Mouse (Mus musculus) midbrain, embryonic 11.5 days (tissue): ENCODE results near the gene Trim40. TPM values are rescaled to one million over a fixed set of nuclear protein-coding genes. Genes with fewer than 3 reads are reported as not detected.

Experiments used
- ATAC-seq: fragments of 200-750 bp; cut with Nextera tagmentation; 2 replicates; pipeline ENCODE4 v1.8.0; 2017; ENCODE audit warnings: moderate TSS enrichment, moderate library complexity; ENCODE audit not compliant: low FRiP score
- DNase-seq: peaks from one replicate; pipeline ENCODE4 v3.0.0; 2015; ENCODE audit warnings: low spot score; ENCODE audit errors: missing footprints
- H3K27ac ChIP-seq: fragments of 300-500 bp; sonication (generic); 2 replicates; pipeline ENCODE4 v1.5.1; 2014; ENCODE audit warnings: low read depth, low read length
- H3K27me3 ChIP-seq: fragments of 300-500 bp; sonication (generic); 2 replicates; pipeline ENCODE4 v1.6.1; 2014; ENCODE audit warnings: mild to moderate bottlenecking, low read length, moderate library complexity, mixed read lengths; ENCODE audit not compliant: control insufficient read depth, insufficient read depth
- H3K36me3 ChIP-seq: fragments of 300-500 bp; sonication (generic); 2 replicates; pipeline ENCODE4 v1.6.1; 2014; ENCODE audit warnings: mild to moderate bottlenecking, low read length, moderate library complexity, mixed read lengths; ENCODE audit not compliant: control insufficient read depth, insufficient read depth
- H3K4me1 ChIP-seq: fragments of 300-500 bp; sonication (generic); 2 replicates; pipeline ENCODE4 v1.6.1; 2014; ENCODE audit warnings: low read length; ENCODE audit not compliant: control insufficient read depth, insufficient read depth
- H3K4me2 ChIP-seq: fragments of 300-500 bp; sonication (generic); 2 replicates; pipeline ENCODE4 v1.6.1; 2014; ENCODE audit warnings: mild to moderate bottlenecking, moderate library complexity
- H3K4me3 ChIP-seq: fragments of 300-500 bp; sonication (generic); 2 replicates; pipeline ENCODE4 v1.5.1; 2014; ENCODE audit warnings: low read depth, low read length
- H3K9ac ChIP-seq: fragments of 300-500 bp; sonication (generic); 2 replicates; pipeline ENCODE4 v1.6.1; 2014; ENCODE audit warnings: low read length
- H3K9me3 ChIP-seq: fragments of 300-500 bp; sonication (generic); 2 replicates; pipeline ENCODE4 v1.6.1; 2016; ENCODE audit warnings: low read length; ENCODE audit not compliant: control insufficient read depth
- WGBS: fragments of 180-500 bp; shearing (Covaris S2); extraction: QIAGEN DNeasy Blood & Tissue Kit; methylation state at CpG from one replicate; pipeline ENCODE4 v1.1.7; 2014; 5-methylcytosine and 5-hydroxymethylcytosine counted together
- polyA plus RNA-seq: library from polyadenylated mRNA; unstranded; fragments of >200 nt; fragmentation: Nextera tagmentation; extraction: Ambion mirVana; gene quantifications from 2 replicates; pipeline ENCODE4 v1.2.1, GENCODE M21; 2014

Gene Trim40
- polyA plus RNA-seq: not detected in 2 replicates

DNA sequence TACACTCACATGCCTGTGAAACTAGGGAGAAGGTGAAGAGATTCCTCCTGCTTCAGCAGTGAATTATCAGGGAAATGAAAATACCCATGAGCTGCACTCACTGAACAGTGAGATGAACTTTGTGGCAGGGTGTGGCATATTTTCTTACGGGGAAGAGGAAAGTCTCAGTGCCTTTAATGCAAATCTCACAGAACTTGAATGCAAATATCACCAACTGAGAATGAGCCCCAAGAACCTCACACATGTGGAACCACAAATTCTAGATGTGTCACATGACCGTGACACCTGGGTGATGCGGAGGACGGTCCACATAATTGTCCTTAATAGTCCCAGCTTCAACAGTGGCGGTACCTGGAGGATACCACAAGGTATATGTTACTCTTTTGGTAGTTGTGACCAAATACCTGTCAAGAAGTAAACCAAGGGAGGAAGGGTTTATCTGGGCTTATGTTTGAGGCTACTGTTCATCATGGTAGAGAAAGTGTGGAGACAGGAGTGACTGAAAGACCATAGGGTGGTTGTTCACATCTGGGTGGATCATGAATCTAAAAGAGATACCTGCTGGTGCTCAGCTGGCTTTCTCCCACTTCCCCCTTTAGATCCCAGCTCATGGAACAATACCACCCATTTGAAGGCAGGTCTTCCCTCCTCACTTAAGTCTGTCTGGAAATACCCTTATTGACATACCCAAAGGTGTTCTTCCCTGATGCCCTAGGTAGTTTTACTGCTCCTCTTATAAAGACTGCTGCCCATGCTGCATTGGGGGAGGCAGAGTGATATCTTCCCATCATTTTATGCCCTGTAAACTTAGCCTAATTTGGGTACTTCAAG, at the start of gene Trim40:
Gene Trim40 (minus strand): TSS at position 51 of the 831 bp plus-strand sequence.
- Histone ChIP-seq H3K27me3 (no peaks in the 10 kb centered on the region), H3K4me3 (no peak within 1 kb of the TSS), H3K9me3 (no peaks in the 10 kb centered on the region), H3K9ac (no peak within 1 kb of the TSS), H3K36me3 (no peaks in the 10 kb centered on the region), H3K27ac (no peak within 1 kb of the TSS), H3K4me2 (no peak within 1 kb of the TSS), H3K4me1 (no peaks in the 10 kb centered on the region)
- no peak for ATAC-seq
- 90% methylated on average over 5 of the region's 5 CpGs for WGBS
- no peak for DNase-seq

DNA sequence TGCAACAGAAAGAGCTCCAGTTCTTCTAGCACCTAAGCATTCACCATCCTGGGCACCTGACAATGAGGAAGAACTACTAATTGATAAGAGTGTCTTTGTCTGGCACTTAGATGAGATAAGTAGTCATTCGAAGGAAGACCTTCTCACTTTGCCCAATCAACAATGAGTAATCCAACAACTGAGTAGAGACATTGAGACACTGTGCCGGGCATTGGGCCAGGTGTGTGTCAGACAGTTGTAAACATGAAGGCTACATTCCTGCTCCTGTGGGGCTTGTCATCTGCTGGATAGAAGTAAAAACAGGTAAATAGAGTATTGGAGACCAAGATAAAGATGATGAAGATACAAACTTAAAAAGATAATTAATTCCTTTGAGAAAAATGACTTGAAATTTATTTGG, 48.1 kb upstream of the Trim40 start:
- DNase-seq (no peak), ATAC-seq (no peak)
- no peaks in the 10 kb centered on the region for H3K9me3 ChIP-seq
- peaks cover 14% of the 10 kb centered on the region for H3K27me3 ChIP-seq
- no peak overlapping the region for H3K9ac ChIP-seq
- WGBS: 92% methylated on average over 2 of the region's 2 CpGs
- H3K27ac ChIP-seq: no peak overlapping the region
- H3K4me3 ChIP-seq: no peak overlapping the region
- no peaks in the 10 kb centered on the region for H3K36me3 ChIP-seq
- no peak overlapping the region for H3K4me2 ChIP-seq
- H3K4me1 ChIP-seq: peaks cover 6% of the 10 kb centered on the region

GRCm38 (mm10) chr17:36931806-36932205, 41.9 kb upstream of the Trim40 start:
- H3K27ac ChIP-seq: no peak overlapping the region
- H3K9me3 ChIP-seq: no peaks in the 10 kb centered on the region
- no peak overlapping the region for H3K9ac ChIP-seq
- H3K4me2 ChIP-seq: no peak overlapping the region
- no peaks in the 10 kb centered on the region for H3K36me3 ChIP-seq
- no peaks in the 10 kb centered on the region for H3K4me1 ChIP-seq
- H3K27me3 ChIP-seq: no peaks in the 10 kb centered on the region
- no peak overlapping the region for H3K4me3 ChIP-seq
- 70% methylated on average over 2 of the region's 2 CpGs for WGBS
- DNase-seq: no peak
- no peak for ATAC-seq

- H3K9ac ChIP-seq: no peak overlapping the region
- H3K27me3 ChIP-seq: no peaks in the 10 kb centered on the region
- WGBS: 84% methylated on average over 4 of the region's 4 CpGs
- H3K4me3 ChIP-seq: no peak overlapping the region
- H3K9me3 ChIP-seq: no peaks in the 10 kb centered on the region
- H3K36me3 ChIP-seq: no peaks in the 10 kb centered on the region
- DNase-seq: no peak
- no peak overlapping the region for H3K4me2 ChIP-seq
- H3K4me1 ChIP-seq: no peaks in the 10 kb centered on the region
- ATAC-seq: no peak
- H3K27ac ChIP-seq: no peak overlapping the region
These were observed 41.2 kb upstream of the Trim40 start for GRCm38 (mm10) chr17:36931130-36931529.

DNA sequence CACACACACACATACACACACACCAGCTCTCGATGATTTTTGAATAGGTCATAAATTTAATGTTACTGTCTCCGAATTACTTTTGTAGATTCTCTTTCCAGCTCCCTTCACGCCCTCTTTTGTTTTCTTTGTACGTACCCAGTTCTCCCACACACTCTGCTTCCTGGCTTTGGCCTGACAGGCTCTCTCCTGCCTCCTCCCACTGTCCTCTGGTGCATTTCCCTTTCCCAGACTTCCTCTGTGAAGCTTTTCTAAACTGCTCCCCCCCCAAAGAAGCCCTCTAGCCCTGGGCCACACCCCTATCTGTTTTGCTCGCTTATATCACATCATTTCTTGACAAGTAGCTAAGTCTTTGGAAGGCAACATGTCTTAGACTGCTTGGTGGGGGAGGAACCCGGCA, 40.3 kb upstream of the Trim40 start:
- H3K9ac ChIP-seq: no peak overlapping the region
- 87% methylated on average over 6 of the region's 6 CpGs for WGBS
- no peaks in the 10 kb centered on the region for H3K36me3 ChIP-seq
- no peak overlapping the region for H3K4me2 ChIP-seq
- ATAC-seq: no peak
- no peaks in the 10 kb centered on the region for H3K27me3 ChIP-seq
- H3K9me3 ChIP-seq: no peaks in the 10 kb centered on the region
- no peak for DNase-seq
- H3K27ac ChIP-seq: no peak overlapping the region
- H3K4me1 ChIP-seq: no peaks in the 10 kb centered on the region
- H3K4me3 ChIP-seq: no peak overlapping the region

- Histone ChIP-seq H3K4me2 (no peak overlapping the region), H3K4me3 (no peak overlapping the region), H3K36me3 (no peaks in the 10 kb centered on the region), H3K27ac (no peak overlapping the region), H3K9ac (no peak overlapping the region), H3K4me1 (no peaks in the 10 kb centered on the region), H3K27me3 (no peaks in the 10 kb centered on the region), H3K9me3 (no peaks in the 10 kb centered on the region)
- no peak for DNase-seq
- 80% methylated on average over 12 of the region's 12 CpGs for WGBS
- no peak for ATAC-seq
These were observed 39.5 kb upstream of the Trim40 start for GRCm38 (mm10) chr17:36929236-36929932.

DNA sequence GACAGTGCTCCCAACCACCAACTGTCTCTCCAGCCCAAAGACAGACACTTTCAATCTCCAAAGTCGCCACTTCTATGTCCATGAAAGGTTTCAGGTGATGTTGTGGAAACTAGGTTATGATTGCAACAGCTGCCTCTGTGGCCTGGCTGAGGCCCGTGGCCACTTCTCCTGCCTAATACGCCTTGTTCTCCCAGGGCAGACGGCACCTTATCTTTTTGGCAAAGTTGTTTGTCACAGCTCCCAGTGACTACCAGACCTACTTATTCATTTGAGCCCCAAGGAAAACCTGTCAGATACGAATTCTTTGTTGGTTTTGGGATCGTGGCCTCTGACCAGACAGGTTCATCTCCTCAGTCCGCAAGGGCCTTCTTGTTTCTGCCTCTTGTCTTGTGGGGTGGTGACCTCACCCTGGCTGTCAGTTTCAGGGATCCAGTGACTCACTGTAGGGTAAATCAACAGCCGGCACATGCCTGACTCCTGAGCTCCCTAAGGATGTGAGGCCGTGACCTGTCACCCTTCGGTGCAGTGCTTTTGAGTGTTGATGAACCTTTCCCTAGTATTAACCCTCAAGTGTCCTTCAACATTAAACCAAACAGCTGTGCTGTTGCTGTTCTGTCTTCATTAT, 37.7 kb upstream of the Trim40 start:
- DNase-seq (no peak), ATAC-seq (no peak)
- no peaks in the 10 kb centered on the region for H3K4me1 ChIP-seq
- 61% methylated on average over 10 of the region's 10 CpGs for WGBS
- H3K36me3 ChIP-seq: no peaks in the 10 kb centered on the region
- no peak overlapping the region for H3K4me3 ChIP-seq
- no peaks in the 10 kb centered on the region for H3K27me3 ChIP-seq
- H3K4me2 ChIP-seq: no peak overlapping the region
- H3K27ac ChIP-seq: no peak overlapping the region
- H3K9me3 ChIP-seq: no peaks in the 10 kb centered on the region
- no peak overlapping the region for H3K9ac ChIP-seq

DNA sequence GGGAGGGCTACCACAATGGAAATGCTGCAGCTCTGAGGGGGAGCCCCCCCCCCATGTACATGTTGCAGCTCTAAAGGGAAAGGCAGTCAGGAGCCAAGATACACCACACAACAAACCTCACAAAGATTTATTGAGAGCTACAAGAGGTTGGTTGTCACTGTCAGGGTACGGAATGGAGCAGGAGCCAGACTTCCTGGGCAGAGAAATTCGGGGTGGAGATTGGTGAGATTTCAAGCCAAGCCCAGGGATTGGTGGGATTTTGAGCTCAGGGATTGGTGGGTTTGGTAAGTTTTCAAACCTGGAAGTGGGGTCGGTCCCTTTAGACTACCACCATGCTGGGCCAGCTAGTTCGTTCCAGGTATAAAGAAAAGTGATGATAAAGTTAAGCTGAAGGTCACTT, 33.6 kb upstream of the Trim40 start:
- 68% methylated on average over 4 of the region's 4 CpGs for WGBS
- H3K4me3 ChIP-seq: no peak overlapping the region

GRCm38 (mm10) chr17:36922715-36923114, 32.8 kb upstream of the Trim40 start:
- no peak overlapping the region for H3K4me2 ChIP-seq
- 85% methylated on average over 4 of the region's 4 CpGs for WGBS
- ATAC-seq: no peak

More for the DNA sequence above, 33.6 kb upstream of the Trim40 start:
- Histone ChIP-seq H3K27me3 (no peaks in the 10 kb centered on the region), H3K4me2 (no peak overlapping the region), H3K4me1 (no peaks in the 10 kb centered on the region), H3K9ac (no peak overlapping the region), H3K36me3 (no peaks in the 10 kb centered on the region), H3K27ac (no peak overlapping the region), H3K9me3 (no peaks in the 10 kb centered on the region)
- ATAC-seq (no peak), DNase-seq (no peak)

More at GRCm38 (mm10) chr17:36922715-36923114, 32.8 kb upstream of the Trim40 start:
- Histone ChIP-seq H3K27ac (no peak overlapping the region), H3K4me3 (no peak overlapping the region), H3K4me1 (no peaks in the 10 kb centered on the region), H3K36me3 (no peaks in the 10 kb centered on the region), H3K27me3 (no peaks in the 10 kb centered on the region), H3K9ac (no peak overlapping the region), H3K9me3 (no peaks in the 10 kb centered on the region)
- DNase-seq: no peak
